Mouse (Mus musculus): ENCODE measurements around the gene Cys1. TPM values are rescaled to one million over a fixed set of nuclear protein-coding genes. Genes with fewer than 3 reads are reported as not detected.

Cys1 gene
- polyA plus RNA-seq, 1 experiment from 2014 or later, result 0.97 TPM

- WGBS, result 56% methylated on average over 12 of the region's 12 CpGs
- Histone ChIP-seq H3K27ac (ENCODE audit: low read length) (no peak overlapping the region), H3K27me3 (ENCODE audit: control insufficient read depth, insufficient read depth, low read length) (no peaks in the 10 kb centered on the region), H3K4me1 (ENCODE audit: control insufficient read depth, insufficient read depth, low read length) (peaks cover 13% of the 10 kb centered on the region), H3K4me2 (ENCODE audit: low read depth, low read length) (no peak overlapping the region), H3K36me3 (ENCODE audit: control insufficient read depth, insufficient read depth) (no peaks in the 10 kb centered on the region), H3K4me3 (ENCODE audit: low read length) (no peak overlapping the region), H3K9ac (ENCODE audit: low read length) (no peak overlapping the region), H3K9me3 (replicated peaks; ENCODE audit: control insufficient read depth, low read length) (no peaks in the 10 kb centered on the region)
- no peak for ATAC-seq (replicated peaks; ENCODE audit: extremely low read depth, insufficient read depth, low FRiP score)
Observed at GRCm38 (mm10) chr12:24623486-24624251, 57.9 kb downstream of the Cys1 start.

DNA sequence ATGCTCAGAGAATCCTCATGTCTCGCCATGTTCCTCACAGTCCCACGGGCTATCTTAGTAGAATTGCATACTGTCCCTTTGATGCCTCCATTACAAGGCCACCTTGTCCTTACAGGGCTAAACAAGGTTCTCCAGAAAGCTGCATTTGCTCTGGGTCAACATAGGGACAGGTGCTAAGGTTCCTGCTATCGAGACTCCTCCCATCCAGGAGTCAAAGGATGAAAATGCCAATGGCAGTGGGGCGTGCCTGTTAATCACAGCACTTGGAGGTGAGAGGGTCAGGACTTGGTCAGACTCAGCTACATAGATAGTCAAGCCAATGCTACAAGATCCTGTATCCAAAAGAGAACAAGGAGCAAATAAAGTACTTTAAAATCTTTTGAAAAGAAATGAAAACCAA, 62.2 kb downstream of the Cys1 start:
- H3K27ac ChIP-seq (ENCODE audit: low read length), result no peak overlapping the region
- no peak overlapping the region for H3K4me3 ChIP-seq (ENCODE audit: low read length)
- no peaks in the 10 kb centered on the region for H3K27me3 ChIP-seq (ENCODE audit: control insufficient read depth, insufficient read depth, low read length)
- no peak overlapping the region for H3K4me2 ChIP-seq (ENCODE audit: low read depth, low read length)
- peaks cover 6% of the 10 kb centered on the region; the same call in 1 of the 2 replicates for H3K4me1 ChIP-seq (ENCODE audit: control insufficient read depth, insufficient read depth, low read length)
- no peak overlapping the region for H3K9ac ChIP-seq (ENCODE audit: low read length)
- no peaks in the 10 kb centered on the region for H3K36me3 ChIP-seq (ENCODE audit: control insufficient read depth, insufficient read depth)
- 75% methylated on average over 4 of the region's 4 CpGs for WGBS
- H3K9me3 ChIP-seq (replicated peaks; ENCODE audit: control insufficient read depth, low read length), result no peaks in the 10 kb centered on the region
- no peak for ATAC-seq (replicated peaks; ENCODE audit: extremely low read depth, insufficient read depth, low FRiP score)

Other genes starting within 250 kb of the Cys1 start
- 23.2 and 24.6 TPM in 2 replicates for gene Taf1b, start 183.5 kb downstream of the Cys1 start, polyA plus RNA-seq (2015; fragmentation: Nextera tagmentation; extraction: Ambion mirVana)
- gene Grhl1, start 109.5 kb downstream of the Cys1 start, polyA plus RNA-seq (2015; fragmentation: Nextera tagmentation; extraction: Ambion mirVana), result 1.6 and 2.0 TPM in 2 replicates
- gene Klf11, start 30.5 kb downstream of the Cys1 start, polyA plus RNA-seq (2015; fragmentation: Nextera tagmentation; extraction: Ambion mirVana), result 20.3 and 21.1 TPM in 2 replicates
- gene Rrm2, start 26.4 kb upstream of the Cys1 start, polyA plus RNA-seq (2015; fragmentation: Nextera tagmentation; extraction: Ambion mirVana), result 231 and 265 TPM in 2 replicates
- 28.8 and 29.9 TPM in 2 replicates for gene Mboat2, start 149.1 kb upstream of the Cys1 start, polyA plus RNA-seq (2015; fragmentation: Nextera tagmentation; extraction: Ambion mirVana)